Mouse (Mus musculus) erythroblast, adult 5-6 weeks (primary cell): ENCODE measurements around the gene Gm28042. TPM values are rescaled to one million over a fixed set of nuclear protein-coding genes. Genes with fewer than 3 reads are reported as not detected.

Experiments used
- ATAC-seq: replicated peaks from 2 replicates; pipeline ENCODE4 v1.8.0; 2016; ENCODE audit warnings: moderate number of reproducible peaks, mild to moderate bottlenecking, moderate TSS enrichment, inconsistent platforms; ENCODE audit not compliant: poor library complexity, low FRiP score, severe bottlenecking
- total RNA-seq, 2 experiments: library from RNA; stranded (forward) in 1 of 2; stranded (reverse) in 1 of 2; fragments of 150-400 nt in 1 of 2; fragments of 200-764, 138-1000 nt in 1 of 2; gene quantifications; 2 replicates each; pipeline versions ENCODE4 v1.2.3 to v1.2.4; 2015 to 2017; ENCODE audit warnings: low replicate concordance in 2 of 2

The Gm28042 gene
- total RNA-seq, 2 experiments from 2014 or later: 0.96 TPM; not detected in 1

- ATAC-seq: no peak
Measured at GRCm38 (mm10) chr2:120090979-120091378, 63.7 kb downstream of the Gm28042 start.

Other genes starting within 250 kb of the Gm28042 start
- gene Rpap1, start 240.0 kb upstream of the Gm28042 start, total RNA-seq (2015; ENCODE audit: low replicate concordance): 1.3 and 2.7 TPM in 2 replicates
- gene Rpap1, start 240.0 kb upstream of the Gm28042 start, total RNA-seq (2017; ENCODE audit: low replicate concordance): 0.51 and 0.84 TPM in 2 replicates
- not detected in 2 replicates for gene Tyro3, start 229.8 kb upstream of the Gm28042 start, total RNA-seq (2015; ENCODE audit: low replicate concordance)
- gene Tyro3, start 229.8 kb upstream of the Gm28042 start, total RNA-seq (2017; ENCODE audit: low replicate concordance): not detected in 2 replicates
- 11.1 and 23.2 TPM in 2 replicates for gene Mga, start 130.3 kb upstream of the Gm28042 start, total RNA-seq (2015; ENCODE audit: low replicate concordance)
- 10.3 and 20.8 TPM in 2 replicates for gene Mga, start 130.3 kb upstream of the Gm28042 start, total RNA-seq (2017; ENCODE audit: low replicate concordance)
- gene Mapkbp1, start 54.8 kb upstream of the Gm28042 start, total RNA-seq (2015; ENCODE audit: low replicate concordance): 0.38 and 3.3 TPM in 2 replicates
- gene Mapkbp1, start 54.8 kb upstream of the Gm28042 start, total RNA-seq (2017; ENCODE audit: low replicate concordance): 2.0 and 3.5 TPM in 2 replicates
- gene Jmjd7, start within 50 bp of the Gm28042 start, total RNA-seq (2015; ENCODE audit: low replicate concordance): 1.5 TPM in 1 of 2 replicates, not detected in the other
- gene Jmjd7, start within 50 bp of the Gm28042 start, total RNA-seq (2017; ENCODE audit: low replicate concordance): 2.4 TPM in 1 of 2 replicates, not detected in the other
- gene Pla2g4b, start 5.9 kb downstream of the Gm28042 start, total RNA-seq (2015; ENCODE audit: low replicate concordance): 0.63 TPM in 1 of 2 replicates, not detected in the other
- gene Pla2g4b, start 5.9 kb downstream of the Gm28042 start, total RNA-seq (2017; ENCODE audit: low replicate concordance): 3.0 and 5.0 TPM in 2 replicates
- 13.2 and 23.2 TPM in 2 replicates for gene Ehd4, start 127.1 kb downstream of the Gm28042 start, total RNA-seq (2015; ENCODE audit: low replicate concordance)
- gene Ehd4, start 127.1 kb downstream of the Gm28042 start, total RNA-seq (2017; ENCODE audit: low replicate concordance): 7.8 and 9.2 TPM in 2 replicates
- not detected in 2 replicates for gene Pla2g4e, start 217.8 kb downstream of the Gm28042 start, total RNA-seq (2015; ENCODE audit: low replicate concordance)
- not detected in 2 replicates for gene Pla2g4e, start 217.8 kb downstream of the Gm28042 start, total RNA-seq (2017; ENCODE audit: low replicate concordance)